8 mouse cellular contexts compared by ENCODE assay signal in genomic region chr6:38635941-38636851, GRCm38 (mm10). TPM values are rescaled to one million over a fixed set of nuclear protein-coding genes. Genes with fewer than 3 reads are reported as not detected.
DNase-seq lines count a peak whose midpoint lies in the region; ATAC-seq and TF ChIP-seq lines count a peak whose summit lies in the region.

No protein-coding gene starts in this region.

- H3K36me3 ChIP-seq in heart, adult 2 months (ENCODE audit: control insufficient read depth, insufficient read depth, low read length), result no peaks in the 10 kb centered on the region
- no peaks in the 10 kb centered on the region for H3K36me3 ChIP-seq in forebrain, embryonic 16.5 days (ENCODE audit: control insufficient read depth, insufficient read depth)
- no peaks in the 10 kb centered on the region for H3K36me3 ChIP-seq in hindbrain, postnatal 0 days (ENCODE audit: insufficient read depth, low read length)
- no peaks in the 10 kb centered on the region for H3K36me3 ChIP-seq in liver, embryonic 12.5 days
- no peaks in the 10 kb centered on the region for H3K36me3 ChIP-seq in neural tube, embryonic 12.5 days

- no peak for TF ChIP-seq CTCF in heart, adult 2 months (IDR thresholded peaks at IDR 0.05)
- TF ChIP-seq CTCF in hindbrain, postnatal 0 days (IDR thresholded peaks at IDR 0.05; ENCODE audit: low read depth), result no peak

- peak overlapping the region; percentile 80 for H3K4me3 ChIP-seq in heart, adult 2 months
- peak overlapping the region; percentile 55 for H3K4me3 ChIP-seq in forebrain, embryonic 16.5 days (replicated peaks; ENCODE audit: low read length)
- H3K4me3 ChIP-seq in hindbrain, postnatal 0 days (ENCODE audit: low read length), result peak overlapping the region; percentile 43
- H3K4me3 ChIP-seq in liver, embryonic 12.5 days, result peak overlapping the region; percentile 57
- H3K4me3 ChIP-seq in neural tube, embryonic 12.5 days, result peak overlapping the region; percentile 50

- WGBS in heart, adult 2 months, result under 1% methylated on average over 72 of the region's 72 CpGs
- under 1% methylated on average over 67 of the region's 72 CpGs for WGBS in forebrain, embryonic 16.5 days
- WGBS in hindbrain, postnatal 0 days, result under 1% methylated on average over 71 of the region's 72 CpGs
- WGBS in liver, embryonic 12.5 days (ENCODE audit: insufficient replicate concordance), result 3% methylated on average over 68 of the region's 72 CpGs
- 2% methylated on average over 72 of the region's 72 CpGs for WGBS in neural tube, embryonic 12.5 days

- intact Hi-C loops in heart, adult 2 months (cut with DNase I), result no loop called here

- DNase-seq in heart, adult 2 months, result peak; percentile 46 to 61
- DNase-seq in heart, adult 8-10 months (ENCODE audit: low spot score), result no peak
- DNase-seq in adrenal gland, postnatal 14 days, result peak; percentile 64
- DNase-seq in hindbrain, postnatal 0 days (ENCODE audit: low spot score), result peak; percentile 63
- DNase-seq in adipocyte (ENCODE audit: low spot score), result no peak

- peaks cover 6% of the 10 kb centered on the region for H3K27me3 ChIP-seq in heart, adult 2 months (ENCODE audit: control insufficient read depth, insufficient read depth, low read length)
- peaks cover 28% of the 10 kb centered on the region for H3K27me3 ChIP-seq in forebrain, embryonic 16.5 days (replicated peaks; ENCODE audit: control insufficient read depth, insufficient read depth, low read length)
- H3K27me3 ChIP-seq in hindbrain, postnatal 0 days (ENCODE audit: insufficient read depth, low read length), result peaks cover 24% of the 10 kb centered on the region; the same call in 1 of the 2 replicates
- peaks cover 91% of the 10 kb centered on the region for H3K27me3 ChIP-seq in liver, embryonic 12.5 days (replicated peaks)
- H3K27me3 ChIP-seq in neural tube, embryonic 12.5 days (replicated peaks), result peaks cover 62% of the 10 kb centered on the region

- peaks cover 5% of the 10 kb centered on the region for H3K4me1 ChIP-seq in heart, adult 2 months (ENCODE audit: control insufficient read depth, insufficient read depth, low read length)
- H3K4me1 ChIP-seq in forebrain, embryonic 16.5 days (replicated peaks; ENCODE audit: control insufficient read depth, insufficient read depth, low read length), result peaks cover 21% of the 10 kb centered on the region
- H3K4me1 ChIP-seq in hindbrain, postnatal 0 days (ENCODE audit: insufficient read depth, low read length), result peaks cover 7% of the 10 kb centered on the region; the same call in 1 of the 2 replicates
- peaks cover 19% of the 10 kb centered on the region for H3K4me1 ChIP-seq in liver, embryonic 12.5 days
- peaks cover 18% of the 10 kb centered on the region for H3K4me1 ChIP-seq in neural tube, embryonic 12.5 days

- ATAC-seq in forebrain, embryonic 16.5 days, result peak; percentile 71
- peak; percentile 55 for ATAC-seq in hindbrain, postnatal 0 days
- ATAC-seq in liver, embryonic 12.5 days, result peak; percentile 46; the same call in 1 of the 2 replicates
- ATAC-seq in neural tube, embryonic 12.5 days (ENCODE audit: low FRiP score, low read depth), result peak; percentile 41

- H3K4me2 ChIP-seq in forebrain, embryonic 16.5 days (ENCODE audit: low read length), result peak overlapping the region; percentile 96
- H3K4me2 ChIP-seq in hindbrain, postnatal 0 days (ENCODE audit: low read depth, low read length), result peak overlapping the region; percentile 78
- H3K4me2 ChIP-seq in liver, embryonic 12.5 days, result peak overlapping the region; percentile 92
- peak overlapping the region; percentile 100 for H3K4me2 ChIP-seq in neural tube, embryonic 12.5 days (replicated peaks)

- no peaks in the 10 kb centered on the region for H3K9me3 ChIP-seq in forebrain, embryonic 16.5 days (ENCODE audit: control insufficient read depth, low read length)
- H3K9me3 ChIP-seq in hindbrain, postnatal 0 days (ENCODE audit: low read length), result no peaks in the 10 kb centered on the region
- no peaks in the 10 kb centered on the region for H3K9me3 ChIP-seq in liver, embryonic 12.5 days (replicated peaks)
- H3K9me3 ChIP-seq in neural tube, embryonic 12.5 days, result no peaks in the 10 kb centered on the region

- no peaks in the 10 kb centered on the region for H3K79me2 ChIP-seq in heart, adult 2 months (replicated peaks; ENCODE audit: control insufficient read depth, insufficient read depth, low read length)

- TF ChIP-seq POLR2A in heart, adult 2 months (IDR thresholded peaks at IDR 0.05; ENCODE audit: insufficient read depth, low read depth, low read length), result no peak

- no peak for TF ChIP-seq EP300 in heart, adult 2 months (IDR thresholded peaks at IDR 0.05; ENCODE audit: insufficient read depth, low read depth, low read length)

- H3K27ac ChIP-seq in heart, adult 2 months, result peak overlapping the region; percentile 32; the same call in 1 of the 2 replicates
- no peak overlapping the region for H3K27ac ChIP-seq in forebrain, embryonic 16.5 days (ENCODE audit: low read length)
- no peak overlapping the region for H3K27ac ChIP-seq in hindbrain, postnatal 0 days
- no peak overlapping the region for H3K27ac ChIP-seq in liver, embryonic 12.5 days
- no peak overlapping the region for H3K27ac ChIP-seq in neural tube, embryonic 12.5 days

- peak overlapping the region; percentile 58 for H3K9ac ChIP-seq in heart, adult 2 months (ENCODE audit: low read depth, low read length)
- H3K9ac ChIP-seq in forebrain, embryonic 16.5 days (replicated peaks; ENCODE audit: low read depth, low read length), result peak overlapping the region; percentile 48
- peak overlapping the region; percentile 33; the same call in 1 of the 2 replicates for H3K9ac ChIP-seq in hindbrain, postnatal 0 days (replicated peaks; ENCODE audit: low read length)
- no peak overlapping the region for H3K9ac ChIP-seq in liver, embryonic 12.5 days
- H3K9ac ChIP-seq in neural tube, embryonic 12.5 days, result peak overlapping the region; percentile 56

RNA-seq across cellular contexts. Expression of gene Klrg2, which starts 0.8 kb away (rescaled TPM):
- total RNA-seq in heart, adult 2 months (2021), result under 1 TPM; 0.21 to 0.43 TPM
- 0.23 and 0.33 TPM in 2 replicates for polyA plus RNA-seq in heart, adult 2 months (2012; rRNA removed)
- under 1 TPM; 0.19 to 0.65 (median 0.46) TPM for total RNA-seq in heart, adult 8-10 months (2022)
- total RNA-seq in adrenal gland, postnatal 14 days (2021), result 0.78 and 1.1 TPM in 2 replicates
- polyA plus RNA-seq in forebrain, embryonic 16.5 days (2015; fragmentation: Nextera tagmentation; extraction: Ambion mirVana), result 0.14 TPM in 1 of 2 replicates, not detected in the other
- 0.29 and 0.73 TPM in 2 replicates for total RNA-seq in hindbrain, postnatal 0 days (2014; rRNA removed)
- polyA plus RNA-seq in hindbrain, postnatal 0 days (2015; fragmentation: Nextera tagmentation; extraction: Ambion mirVana), result 0.48 TPM in 2 replicates
- 0.06 and 0.10 TPM in 2 replicates for polyA plus RNA-seq in liver, embryonic 12.5 days (2016; fragmentation: Nextera tagmentation; extraction: Ambion mirVana)
- polyA plus RNA-seq in neural tube, embryonic 12.5 days (2016; fragmentation: Nextera tagmentation; extraction: Ambion mirVana), result 0.14 TPM in 1 of 2 replicates, not detected in the other

RNA-seq across cellular contexts. Expression of gene Clec2l, which starts 26.7 kb away (rescaled TPM):
- total RNA-seq in heart, adult 2 months (2021), result under 1 TPM; 0.52 to 0.84 TPM
- polyA plus RNA-seq in heart, adult 2 months (2012; rRNA removed), result 5.9 and 6.7 TPM in 2 replicates
- 1 to 10 TPM; 1.0 to 2.2 (median 1.4) TPM for total RNA-seq in heart, adult 8-10 months (2022)
- total RNA-seq in adrenal gland, postnatal 14 days (2021), result 3.7 TPM in 2 replicates
- polyA plus RNA-seq in forebrain, embryonic 16.5 days (2015; fragmentation: Nextera tagmentation; extraction: Ambion mirVana), result 7.8 and 10.9 TPM in 2 replicates
- 114 and 143 TPM in 2 replicates for total RNA-seq in hindbrain, postnatal 0 days (2014; rRNA removed)
- 50.9 and 53.0 TPM in 2 replicates for polyA plus RNA-seq in hindbrain, postnatal 0 days (2015; fragmentation: Nextera tagmentation; extraction: Ambion mirVana)
- polyA plus RNA-seq in liver, embryonic 12.5 days (2016; fragmentation: Nextera tagmentation; extraction: Ambion mirVana), result 0.11 and 0.12 TPM in 2 replicates
- 7.3 and 7.8 TPM in 2 replicates for polyA plus RNA-seq in neural tube, embryonic 12.5 days (2016; fragmentation: Nextera tagmentation; extraction: Ambion mirVana)

Comparison
In these comparisons a context has a peak if more than half of its experiments do, and no peak if none do; other contexts are left out.
1. DNase-seq: peak in heart, adult 2 months (2 of 2), adrenal gland, postnatal 14 days (single experiment) and hindbrain, postnatal 0 days (single experiment); none in heart, adult 8-10 months (single experiment) and adipocyte (single experiment).
2. Peak in every context shown above with its lines, with median percentiles within 50 percentile points of each other: H3K4me3 ChIP-seq, ATAC-seq and H3K4me2 ChIP-seq.